Mouse (Mus musculus): ENCODE measurements around the gene Stox2. TPM values are rescaled to one million over a fixed set of nuclear protein-coding genes. Genes with fewer than 3 reads are reported as not detected.

Stox2 gene
- total and polyA plus RNA-seq, 3 experiments = 0.27 TPM; not detected in 2

DNA sequence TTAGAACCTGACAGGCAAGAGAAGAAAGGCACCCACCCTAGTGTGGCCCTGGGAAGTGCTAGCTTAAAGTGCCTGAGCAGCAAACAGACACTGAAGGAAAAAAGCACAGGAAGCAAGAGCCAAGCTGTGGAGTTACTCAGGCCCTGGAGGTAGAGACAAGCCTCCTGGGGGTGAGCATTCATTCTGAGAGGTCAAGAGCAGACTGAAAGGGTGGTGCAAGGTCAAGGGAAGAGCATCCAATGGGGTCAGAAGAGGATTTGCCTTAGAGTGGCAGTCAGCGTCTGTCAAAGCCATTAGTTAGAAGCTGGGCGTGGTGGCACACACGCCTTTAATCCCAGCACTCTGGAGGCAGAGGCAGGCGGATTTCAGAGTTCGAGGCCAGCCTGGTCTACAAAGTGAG lies 224.3 kb downstream of the Stox2 start:
- DNase-seq (ENCODE audit: low spot score) (no peak), ATAC-seq (ENCODE audit: extremely low read depth, insufficient number of reproducible peaks, low FRiP score, poor library complexity, severe bottlenecking) (no peak)
- Histone ChIP-seq H3K4me1 (ENCODE audit: insufficient read depth, low read depth, low read length) (no peaks in the 10 kb centered on the region), H3K36me3 (replicated peaks) (no peaks in the 10 kb centered on the region), H3K4me3 (ENCODE audit: low read depth, low read length) (no peak overlapping the region), H3K9me3 (replicated peaks) (no peaks in the 10 kb centered on the region), H3K27me3 (ENCODE audit: insufficient read depth, low read length) (no peaks in the 10 kb centered on the region)
- no peak for TF ChIP-seq CTCF (IDR thresholded peaks at IDR 0.05; ENCODE audit: low read depth, low read length)
- no peak for TF ChIP-seq POLR2AphosphoS5 (IDR thresholded peaks at IDR 0.05; ENCODE audit: insufficient replicate concordance, low read depth, low read length)

DNA sequence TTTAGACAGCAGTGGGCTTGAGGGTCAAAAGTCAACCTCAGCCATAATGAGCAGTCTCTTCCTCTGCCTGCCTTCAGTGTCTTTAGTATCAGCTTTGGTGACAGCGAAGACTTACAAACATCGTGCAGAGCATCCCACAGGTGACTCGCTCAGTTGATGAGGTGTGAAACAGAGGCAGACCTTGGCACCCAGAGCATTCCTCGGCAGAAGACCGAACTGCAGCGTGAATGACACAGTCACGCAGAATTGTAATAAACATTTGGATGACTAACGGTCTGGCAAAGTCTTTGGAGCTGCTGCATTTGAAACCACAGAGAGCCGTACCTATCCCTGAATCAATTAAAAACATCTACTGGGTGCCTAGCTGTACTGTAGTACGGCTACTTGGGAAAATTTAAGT lies 225.0 kb downstream of the Stox2 start:
- Histone ChIP-seq H3K36me3 (replicated peaks) (no peaks in the 10 kb centered on the region), H3K9me3 (replicated peaks) (no peaks in the 10 kb centered on the region), H3K4me1 (ENCODE audit: insufficient read depth, low read depth, low read length) (no peaks in the 10 kb centered on the region), H3K27me3 (ENCODE audit: insufficient read depth, low read length) (no peaks in the 10 kb centered on the region), H3K4me3 (ENCODE audit: low read depth, low read length) (no peak overlapping the region)
- no peak for ATAC-seq (ENCODE audit: extremely low read depth, insufficient number of reproducible peaks, low FRiP score, poor library complexity, severe bottlenecking)
- no peak for DNase-seq (ENCODE audit: low spot score)
- TF ChIP-seq POLR2AphosphoS5 (IDR thresholded peaks at IDR 0.05; ENCODE audit: insufficient replicate concordance, low read depth, low read length) (no peak), CTCF (IDR thresholded peaks at IDR 0.05; ENCODE audit: low read depth, low read length) (no peak), GATA2 (IDR thresholded peaks at IDR 0.05; ENCODE audit: borderline replicate concordance, low read depth, low read length) (no peak), TAL1 (conservative IDR thresholded peaks at IDR 0.05; ENCODE audit: low read depth, low read length) (no peak), GATA1 (IDR thresholded peaks at IDR 0.05; ENCODE audit: borderline replicate concordance, low read length) (no peak)

DNA sequence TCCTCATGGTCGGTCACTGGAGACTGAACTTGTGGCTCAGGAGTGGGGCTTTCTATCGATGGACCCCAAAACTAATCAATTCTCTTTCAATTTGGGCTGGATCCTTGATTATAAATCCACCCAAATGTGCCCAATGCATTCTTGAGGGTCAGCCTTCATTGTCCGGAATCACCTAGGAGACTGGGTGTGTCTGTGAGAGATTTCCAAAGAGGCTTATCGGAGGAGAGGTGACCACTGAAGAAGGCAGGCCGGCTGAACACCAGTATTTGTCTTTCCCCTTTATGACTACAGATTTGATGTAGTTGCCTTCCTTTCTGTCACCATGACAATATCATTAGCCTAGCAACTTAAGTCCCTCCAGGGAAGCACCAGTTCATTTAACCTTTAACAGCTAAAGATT lies 225.8 kb downstream of the Stox2 start:
- ATAC-seq (ENCODE audit: extremely low read depth, insufficient number of reproducible peaks, low FRiP score, poor library complexity, severe bottlenecking) = no peak
- Histone ChIP-seq H3K9me3 (replicated peaks) (no peaks in the 10 kb centered on the region), H3K27me3 (ENCODE audit: insufficient read depth, low read length) (no peaks in the 10 kb centered on the region), H3K36me3 (replicated peaks) (no peaks in the 10 kb centered on the region), H3K4me3 (ENCODE audit: low read depth, low read length) (no peak overlapping the region), H3K4me1 (ENCODE audit: insufficient read depth, low read depth, low read length) (no peaks in the 10 kb centered on the region)
- DNase-seq (ENCODE audit: low spot score) = no peak
- TF ChIP-seq TAL1 (conservative IDR thresholded peaks at IDR 0.05; ENCODE audit: low read depth, low read length) = no peak
- no peak for TF ChIP-seq POLR2AphosphoS5 (IDR thresholded peaks at IDR 0.05; ENCODE audit: insufficient replicate concordance, low read depth, low read length)
- no peak for TF ChIP-seq GATA2 (IDR thresholded peaks at IDR 0.05; ENCODE audit: borderline replicate concordance, low read depth, low read length)
- no peak for TF ChIP-seq CTCF (IDR thresholded peaks at IDR 0.05; ENCODE audit: low read depth, low read length)
- no peak for TF ChIP-seq GATA1 (IDR thresholded peaks at IDR 0.05; ENCODE audit: borderline replicate concordance, low read length)

DNA sequence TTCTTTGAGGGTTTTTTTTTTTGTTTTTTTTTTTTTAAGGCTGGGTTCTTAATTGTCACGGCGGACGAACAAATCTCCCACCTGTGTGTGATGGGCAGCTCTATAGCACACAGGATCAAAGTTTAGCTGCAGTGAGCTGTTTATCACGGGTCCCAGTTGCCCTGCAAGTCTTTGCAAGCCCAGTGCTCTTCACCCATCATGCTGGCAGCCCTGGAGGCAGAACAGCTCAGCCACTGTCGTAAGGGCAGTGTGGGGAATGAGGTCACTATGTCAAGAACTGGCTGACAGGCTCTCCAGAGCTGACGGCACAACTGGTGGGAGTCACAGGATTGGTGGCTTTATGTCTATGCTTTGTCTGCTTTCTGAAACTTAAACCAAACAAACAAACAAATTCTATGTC lies 227.6 kb downstream of the Stox2 start:
- Histone ChIP-seq H3K27me3 (ENCODE audit: insufficient read depth, low read length) (no peaks in the 10 kb centered on the region), H3K4me3 (ENCODE audit: low read depth, low read length) (no peak overlapping the region), H3K9me3 (replicated peaks) (no peaks in the 10 kb centered on the region), H3K4me1 (ENCODE audit: insufficient read depth, low read depth, low read length) (no peaks in the 10 kb centered on the region), H3K36me3 (replicated peaks) (no peaks in the 10 kb centered on the region)
- no peak for ATAC-seq (ENCODE audit: extremely low read depth, insufficient number of reproducible peaks, low FRiP score, poor library complexity, severe bottlenecking)
- no peak for TF ChIP-seq POLR2AphosphoS5 (IDR thresholded peaks at IDR 0.05; ENCODE audit: insufficient replicate concordance, low read depth, low read length)
- TF ChIP-seq CTCF (IDR thresholded peaks at IDR 0.05; ENCODE audit: low read depth, low read length) = no peak
- no peak for TF ChIP-seq TAL1 (conservative IDR thresholded peaks at IDR 0.05; ENCODE audit: low read depth, low read length)
- no peak for TF ChIP-seq GATA2 (IDR thresholded peaks at IDR 0.05; ENCODE audit: borderline replicate concordance, low read depth, low read length)
- TF ChIP-seq GATA1 (IDR thresholded peaks at IDR 0.05; ENCODE audit: borderline replicate concordance, low read length) = no peak
- no peak for DNase-seq (ENCODE audit: low spot score)

DNA sequence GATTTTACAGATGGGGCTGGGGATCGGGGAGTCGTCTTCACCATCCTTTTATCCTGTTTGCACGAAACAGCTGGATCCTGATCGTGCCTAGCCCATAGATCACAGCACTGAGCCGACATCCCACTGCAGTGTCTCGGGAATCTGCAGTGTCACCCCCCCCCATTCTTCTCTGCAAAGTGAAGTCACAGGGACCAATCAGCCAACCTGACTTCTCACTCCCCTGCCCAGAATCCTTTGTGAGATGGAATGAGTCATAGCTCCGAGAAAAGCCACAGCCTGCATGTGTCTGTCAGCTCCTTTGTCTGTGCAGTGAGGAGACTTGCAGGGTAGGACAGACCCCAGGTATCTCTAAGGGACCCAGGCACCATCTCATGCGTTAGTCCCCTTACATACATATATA lies 228.1 kb downstream of the Stox2 start:
- no peaks in the 10 kb centered on the region for H3K4me1 ChIP-seq (ENCODE audit: insufficient read depth, low read depth, low read length)
- TF ChIP-seq GATA2 (IDR thresholded peaks at IDR 0.05; ENCODE audit: borderline replicate concordance, low read depth, low read length) (no peak), CTCF (IDR thresholded peaks at IDR 0.05; ENCODE audit: low read depth, low read length) (no peak), TAL1 (conservative IDR thresholded peaks at IDR 0.05; ENCODE audit: low read depth, low read length) (no peak), GATA1 (IDR thresholded peaks at IDR 0.05; ENCODE audit: borderline replicate concordance, low read length) (no peak), POLR2AphosphoS5 (IDR thresholded peaks at IDR 0.05; ENCODE audit: insufficient replicate concordance, low read depth, low read length) (no peak)
- no peak for DNase-seq (ENCODE audit: low spot score)
- no peak overlapping the region for H3K4me3 ChIP-seq (ENCODE audit: low read depth, low read length)
- no peaks in the 10 kb centered on the region for H3K36me3 ChIP-seq (replicated peaks)
- H3K27me3 ChIP-seq (ENCODE audit: insufficient read depth, low read length) = no peaks in the 10 kb centered on the region
- ATAC-seq (ENCODE audit: extremely low read depth, insufficient number of reproducible peaks, low FRiP score, poor library complexity, severe bottlenecking) = no peak
- no peaks in the 10 kb centered on the region for H3K9me3 ChIP-seq (replicated peaks)

DNA sequence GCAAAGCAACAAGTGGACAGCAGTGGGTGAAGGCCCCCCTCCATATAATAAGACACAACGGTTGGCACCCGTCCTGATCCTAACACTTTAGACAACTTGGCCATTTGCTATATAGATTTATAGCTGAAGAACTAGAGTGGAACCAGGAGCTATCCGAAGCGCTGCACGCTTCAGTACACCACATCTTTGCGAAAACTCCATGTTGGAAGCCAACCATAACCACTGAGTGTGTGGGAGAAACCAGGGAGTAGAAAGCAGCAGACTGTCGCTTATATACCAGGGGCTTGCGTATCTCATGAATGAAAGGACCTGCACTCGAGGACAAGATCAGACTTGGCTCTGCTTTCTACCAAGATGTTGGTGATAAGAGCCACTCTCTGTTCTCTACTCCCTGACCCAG lies 234.0 kb downstream of the Stox2 start:
- H3K9me3 ChIP-seq (replicated peaks) = no peaks in the 10 kb centered on the region
- no peak for TF ChIP-seq GATA1 (IDR thresholded peaks at IDR 0.05; ENCODE audit: borderline replicate concordance, low read length)
- no peak for TF ChIP-seq POLR2AphosphoS5 (IDR thresholded peaks at IDR 0.05; ENCODE audit: insufficient replicate concordance, low read depth, low read length)
- no peak for TF ChIP-seq TAL1 (conservative IDR thresholded peaks at IDR 0.05; ENCODE audit: low read depth, low read length)
- no peak for TF ChIP-seq GATA2 (IDR thresholded peaks at IDR 0.05; ENCODE audit: borderline replicate concordance, low read depth, low read length)
- TF ChIP-seq CTCF (IDR thresholded peaks at IDR 0.05; ENCODE audit: low read depth, low read length) = no peak
- ATAC-seq (ENCODE audit: extremely low read depth, insufficient number of reproducible peaks, low FRiP score, poor library complexity, severe bottlenecking) = no peak
- H3K27me3 ChIP-seq (ENCODE audit: insufficient read depth, low read length) = no peaks in the 10 kb centered on the region
- no peaks in the 10 kb centered on the region for H3K4me1 ChIP-seq (ENCODE audit: insufficient read depth, low read depth, low read length)
- H3K36me3 ChIP-seq (replicated peaks) = no peaks in the 10 kb centered on the region
- H3K4me3 ChIP-seq (ENCODE audit: low read depth, low read length) = no peak overlapping the region
- no peak for DNase-seq (ENCODE audit: low spot score)

DNA sequence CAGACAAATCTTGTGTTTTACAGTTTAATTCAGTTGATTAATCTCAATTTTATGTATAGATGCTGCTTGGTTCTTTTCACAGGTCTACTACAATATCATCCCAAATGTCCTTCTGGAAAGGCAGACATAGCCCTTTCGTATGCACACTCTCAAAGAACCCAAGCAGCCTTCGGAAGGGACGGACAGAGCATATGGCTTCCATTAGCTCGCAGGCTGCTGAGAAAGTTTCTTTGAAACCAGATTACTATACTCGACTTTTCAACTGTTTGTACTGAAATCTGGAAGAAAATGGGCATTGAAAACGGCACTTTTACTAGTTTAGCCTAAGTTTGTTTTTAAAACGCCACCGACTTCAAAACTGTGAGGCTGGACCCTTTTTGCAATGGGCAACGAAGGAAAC lies 234.9 kb downstream of the Stox2 start:
- no peaks in the 10 kb centered on the region for H3K36me3 ChIP-seq (replicated peaks)
- DNase-seq (ENCODE audit: low spot score) (no peak), ATAC-seq (ENCODE audit: extremely low read depth, insufficient number of reproducible peaks, low FRiP score, poor library complexity, severe bottlenecking) (no peak)
- TF ChIP-seq TAL1 (conservative IDR thresholded peaks at IDR 0.05; ENCODE audit: low read depth, low read length) (no peak), CTCF (IDR thresholded peaks at IDR 0.05; ENCODE audit: low read depth, low read length) (no peak), GATA2 (IDR thresholded peaks at IDR 0.05; ENCODE audit: borderline replicate concordance, low read depth, low read length) (no peak), POLR2AphosphoS5 (IDR thresholded peaks at IDR 0.05; ENCODE audit: insufficient replicate concordance, low read depth, low read length) (no peak), GATA1 (IDR thresholded peaks at IDR 0.05; ENCODE audit: borderline replicate concordance, low read length) (no peak)
- H3K9me3 ChIP-seq (replicated peaks) = no peaks in the 10 kb centered on the region
- no peaks in the 10 kb centered on the region for H3K27me3 ChIP-seq (ENCODE audit: insufficient read depth, low read length)
- no peaks in the 10 kb centered on the region for H3K4me1 ChIP-seq (ENCODE audit: insufficient read depth, low read depth, low read length)
- H3K4me3 ChIP-seq (ENCODE audit: low read depth, low read length) = no peak overlapping the region

Measured in G1E (cell line).